14 mouse cellular contexts compared by ENCODE assay signal in genomic region chr6:30354760-30355159, GRCm38 (mm10). TPM values are rescaled to one million over a fixed set of nuclear protein-coding genes. Genes with fewer than 3 reads are reported as not detected.
DNase-seq lines count a peak whose midpoint lies in the region; ATAC-seq and TF ChIP-seq lines count a peak whose summit lies in the region.
"Had no signal": no experiment of that assay in that cellular context is flagged by ENCODE, and none has a peak within 500 bp of the region (broad histone marks: within the 10 kb centered on the region; RNA-seq: fewer than 3 reads in every experiment).

No protein-coding gene starts in this region.

- no peak overlapping the region for H3K27ac ChIP-seq in lung, postnatal 0 days (ENCODE audit: low read length)
- no peak overlapping the region for H3K27ac ChIP-seq in forebrain, postnatal 0 days (ENCODE audit: low read depth, low read length)
- H3K27ac ChIP-seq in hindbrain, postnatal 0 days = no peak overlapping the region
- H3K27ac ChIP-seq: intestine, embryonic 15.5 days; lung, embryonic 15.5 days had no signal

- no peaks in the 10 kb centered on the region for H3K36me3 ChIP-seq in lung, postnatal 0 days (ENCODE audit: insufficient read depth, low read length)
- no peaks in the 10 kb centered on the region for H3K36me3 ChIP-seq in forebrain, postnatal 0 days (ENCODE audit: insufficient read depth)
- H3K36me3 ChIP-seq in hindbrain, postnatal 0 days (ENCODE audit: insufficient read depth, low read length) = no peaks in the 10 kb centered on the region
- H3K36me3 ChIP-seq: intestine, embryonic 15.5 days; lung, embryonic 15.5 days had no signal

- ATAC-seq in lung, postnatal 0 days = peak; percentile 46; the same call in 1 of the 2 replicates
- ATAC-seq in monocyte, adult 5-6 weeks (replicated peaks; ENCODE audit: insufficient number of reproducible peaks, low FRiP score, low TSS enrichment, poor library complexity, severe bottlenecking) = peak; percentile 55
- ATAC-seq in forebrain, postnatal 0 days = no peak
- no peak for ATAC-seq in hindbrain, postnatal 0 days
- ATAC-seq: intestine, embryonic 15.5 days had no signal

- 18% methylated on average over 5 of the region's 5 CpGs for WGBS in lung, postnatal 0 days
- WGBS in forebrain, postnatal 0 days = 73% methylated on average over 5 of the region's 5 CpGs
- WGBS in hindbrain, postnatal 0 days = 65% methylated on average over 5 of the region's 5 CpGs

- H3K4me2 ChIP-seq in lung, postnatal 0 days (replicated peaks; ENCODE audit: low read depth, low read length) = no peak overlapping the region
- H3K4me2 ChIP-seq in forebrain, postnatal 0 days (ENCODE audit: low read depth) = no peak overlapping the region
- H3K4me2 ChIP-seq in hindbrain, postnatal 0 days (ENCODE audit: low read depth, low read length) = no peak overlapping the region
- H3K4me2 ChIP-seq: intestine, embryonic 15.5 days; lung, embryonic 15.5 days; midbrain, embryonic 11.5 days had no signal

- no peaks in the 10 kb centered on the region for H3K9me3 ChIP-seq in lung, postnatal 0 days (ENCODE audit: low read length)
- no peaks in the 10 kb centered on the region for H3K9me3 ChIP-seq in forebrain, postnatal 0 days (ENCODE audit: low read length)
- no peaks in the 10 kb centered on the region for H3K9me3 ChIP-seq in hindbrain, postnatal 0 days (ENCODE audit: low read length)
- H3K9me3 ChIP-seq: intestine, embryonic 15.5 days; lung, embryonic 15.5 days had no signal

- H3K9ac ChIP-seq in lung, postnatal 0 days (replicated peaks; ENCODE audit: low read depth) = no peak overlapping the region
- H3K9ac ChIP-seq in forebrain, postnatal 0 days = no peak overlapping the region
- no peak overlapping the region for H3K9ac ChIP-seq in hindbrain, postnatal 0 days (replicated peaks; ENCODE audit: low read length)
- H3K9ac ChIP-seq: intestine, embryonic 15.5 days; lung, embryonic 15.5 days had no signal

- peak; percentile 65 for DNase-seq in lung, postnatal 0 days (ENCODE audit: low spot score)
- no peak for DNase-seq in lung, postnatal 14 days
- peak; percentile 53 for DNase-seq in CD4-positive, CD25-positive, alpha-beta regulatory T cell, adult 2 months (ENCODE audit: low read depth, low spot score)
- DNase-seq in T-cell, adult 2 months (ENCODE audit: low spot score) = peak; percentile 71
- no peak for DNase-seq in forebrain, postnatal 0 days
- no peak for DNase-seq in hindbrain, postnatal 0 days (ENCODE audit: low spot score)
- no peak for DNase-seq in embryo, embryonic 11 days
- DNase-seq: cerebellum, adult 8-10 months; heart, postnatal 36 days; liver had no signal

- no peak for TF ChIP-seq EP300 in lung, postnatal 0 days (IDR thresholded peaks at IDR 0.05)

- no peaks in the 10 kb centered on the region for H3K27me3 ChIP-seq in lung, postnatal 0 days (replicated peaks; ENCODE audit: insufficient read depth, low read length)
- no peaks in the 10 kb centered on the region for H3K27me3 ChIP-seq in forebrain, postnatal 0 days (ENCODE audit: insufficient read depth, low read length)
- no peaks in the 10 kb centered on the region for H3K27me3 ChIP-seq in hindbrain, postnatal 0 days (ENCODE audit: insufficient read depth, low read length)
- H3K27me3 ChIP-seq: intestine, embryonic 15.5 days; lung, embryonic 15.5 days had no signal

- no peak overlapping the region for H3K4me3 ChIP-seq in lung, postnatal 0 days (ENCODE audit: low read depth, low read length)
- H3K4me3 ChIP-seq in forebrain, postnatal 0 days (ENCODE audit: low read depth, low read length) = no peak overlapping the region
- no peak overlapping the region for H3K4me3 ChIP-seq in hindbrain, postnatal 0 days (ENCODE audit: low read length)
- H3K4me3 ChIP-seq: intestine, embryonic 15.5 days; lung, embryonic 15.5 days had no signal

- no peak for TF ChIP-seq CTCF in lung, postnatal 0 days (IDR thresholded peaks at IDR 0.05)
- no peak for TF ChIP-seq CTCF in forebrain, postnatal 0 days (IDR thresholded peaks at IDR 0.05; ENCODE audit: low read depth)
- no peak for TF ChIP-seq CTCF in hindbrain, postnatal 0 days (IDR thresholded peaks at IDR 0.05; ENCODE audit: low read depth)

- no peaks in the 10 kb centered on the region for H3K4me1 ChIP-seq in lung, postnatal 0 days (ENCODE audit: insufficient read depth, low read depth, low read length)
- H3K4me1 ChIP-seq in forebrain, postnatal 0 days (ENCODE audit: insufficient read depth) = no peaks in the 10 kb centered on the region
- no peaks in the 10 kb centered on the region for H3K4me1 ChIP-seq in hindbrain, postnatal 0 days (ENCODE audit: insufficient read depth, low read length)
- H3K4me1 ChIP-seq: intestine, embryonic 15.5 days had no signal

RNA-seq across cellular contexts. Expression of gene Zc3hc1, which starts 36.1 kb away (rescaled TPM):
- polyA plus RNA-seq in lung, postnatal 0 days (2015; fragmentation: Nextera tagmentation; extraction: Ambion mirVana) = 22.9 and 23.6 TPM in 2 replicates
- 19.6 to 33.1 TPM (median 20.4 TPM) in 3 replicates for total RNA-seq in monocyte, adult 5-6 weeks (2017)
- total RNA-seq in forebrain, postnatal 0 days (2014; rRNA removed) = 56.7 and 57.2 TPM in 2 replicates
- 69.4 and 71.9 TPM in 2 replicates for polyA plus RNA-seq in forebrain, postnatal 0 days (2015; fragmentation: Nextera tagmentation; extraction: Ambion mirVana)
- total RNA-seq in hindbrain, postnatal 0 days (2014; rRNA removed) = 42.7 and 54.2 TPM in 2 replicates
- polyA plus RNA-seq in hindbrain, postnatal 0 days (2015; fragmentation: Nextera tagmentation; extraction: Ambion mirVana) = 56.5 and 59.6 TPM in 2 replicates

RNA-seq across cellular contexts. Expression of gene Klhdc10, which starts 46.9 kb away (rescaled TPM):
- 7.9 and 8.9 TPM in 2 replicates for polyA plus RNA-seq in lung, postnatal 0 days (2015; fragmentation: Nextera tagmentation; extraction: Ambion mirVana)
- 18.1 to 20.3 TPM (median 19.7 TPM) in 3 replicates for total RNA-seq in monocyte, adult 5-6 weeks (2017)
- total RNA-seq in forebrain, postnatal 0 days (2014; rRNA removed) = 111 and 160 TPM in 2 replicates
- 17.7 and 24.3 TPM in 2 replicates for polyA plus RNA-seq in forebrain, postnatal 0 days (2015; fragmentation: Nextera tagmentation; extraction: Ambion mirVana)
- 97.1 and 103 TPM in 2 replicates for total RNA-seq in hindbrain, postnatal 0 days (2014; rRNA removed)
- polyA plus RNA-seq in hindbrain, postnatal 0 days (2015; fragmentation: Nextera tagmentation; extraction: Ambion mirVana) = 20.6 and 23.2 TPM in 2 replicates

RNA-seq across cellular contexts. Expression of gene Ube2h, which starts 50.4 kb away (rescaled TPM):
- 34.5 and 40.3 TPM in 2 replicates for polyA plus RNA-seq in lung, postnatal 0 days (2015; fragmentation: Nextera tagmentation; extraction: Ambion mirVana)
- total RNA-seq in monocyte, adult 5-6 weeks (2017) = 61.3 to 87.8 TPM (median 69.4 TPM) in 3 replicates
- 33.3 and 42.7 TPM in 2 replicates for total RNA-seq in forebrain, postnatal 0 days (2014; rRNA removed)
- polyA plus RNA-seq in forebrain, postnatal 0 days (2015; fragmentation: Nextera tagmentation; extraction: Ambion mirVana) = 31.3 and 37.7 TPM in 2 replicates
- total RNA-seq in hindbrain, postnatal 0 days (2014; rRNA removed) = 42.1 and 43.9 TPM in 2 replicates
- 40.3 and 41.6 TPM in 2 replicates for polyA plus RNA-seq in hindbrain, postnatal 0 days (2015; fragmentation: Nextera tagmentation; extraction: Ambion mirVana)

Comparison
In these comparisons a context has a peak if more than half of its experiments do, and no peak if none do; other contexts are left out.
1. DNase-seq: peak in lung, postnatal 0 days (single experiment), CD4-positive, CD25-positive, alpha-beta regulatory T cell, adult 2 months (single experiment) and T-cell, adult 2 months (single experiment); none in lung, postnatal 14 days (single experiment), forebrain, postnatal 0 days (single experiment), hindbrain, postnatal 0 days (single experiment) and embryo, embryonic 11 days (single experiment).
2. ATAC-seq: peak in lung, postnatal 0 days (single experiment) and monocyte, adult 5-6 weeks (single experiment); none in forebrain, postnatal 0 days (single experiment) and hindbrain, postnatal 0 days (single experiment).